Mouse (Mus musculus) CD4-positive helper T cell, adult 2 months (primary cell): Measurements from ENCODE around the gene Zer1.
"Not testable (repeated sequence)": the region's sequence is repeated elsewhere in the genome, so short reads cannot be mapped to it uniquely, and the experiment has no call there.

Experiments
- DNase-seq: peaks from one replicate; pipeline ENCODE4 v3.0.0-alpha.2; 2012; ENCODE audit warnings: low read depth, missing footprints, low spot score

The Zer1 gene

DNA sequence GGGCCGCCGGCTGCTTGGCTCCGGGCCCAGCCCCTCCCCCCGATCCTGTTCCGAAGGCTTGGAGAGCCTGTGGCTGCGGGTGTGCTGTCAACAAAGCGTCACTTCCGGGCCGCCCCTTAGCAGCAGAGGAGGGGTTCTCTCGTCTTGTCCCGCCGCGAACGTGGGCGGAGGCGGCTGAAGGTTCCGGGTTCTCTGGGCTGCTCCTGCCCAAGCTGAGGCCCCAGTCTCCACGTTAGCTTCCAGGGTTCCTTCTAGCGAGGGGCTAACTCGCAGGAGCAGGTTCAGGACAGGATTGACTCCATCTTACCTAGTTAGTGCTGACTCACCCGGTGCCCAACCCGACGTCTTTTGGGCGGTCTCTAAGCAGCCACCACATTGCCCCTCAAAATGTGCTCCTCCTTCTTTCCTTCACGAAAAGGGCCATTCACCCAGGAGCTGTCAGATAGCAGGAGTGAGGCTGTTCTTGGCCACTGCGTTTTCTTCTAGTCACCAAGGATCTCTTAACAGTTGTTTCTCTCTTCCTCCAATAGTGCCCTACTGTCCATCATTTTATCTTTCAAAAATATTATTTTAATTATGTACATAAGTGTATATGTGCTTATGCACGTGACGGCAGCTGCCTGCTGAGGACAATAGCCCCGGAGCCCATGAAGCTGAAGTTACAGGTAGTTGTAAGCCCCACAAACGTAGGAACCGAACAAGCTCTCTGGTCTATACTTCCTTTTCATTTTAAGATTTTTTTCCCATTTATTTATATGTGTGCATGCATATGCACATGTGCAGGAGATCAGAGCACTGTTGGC lies at the start of gene Zer1:
Zer1 (minus strand) TSS at position 114 of the 803 bp plus-strand sequence.
- DNase-seq: peak; percentile 94

DNA sequence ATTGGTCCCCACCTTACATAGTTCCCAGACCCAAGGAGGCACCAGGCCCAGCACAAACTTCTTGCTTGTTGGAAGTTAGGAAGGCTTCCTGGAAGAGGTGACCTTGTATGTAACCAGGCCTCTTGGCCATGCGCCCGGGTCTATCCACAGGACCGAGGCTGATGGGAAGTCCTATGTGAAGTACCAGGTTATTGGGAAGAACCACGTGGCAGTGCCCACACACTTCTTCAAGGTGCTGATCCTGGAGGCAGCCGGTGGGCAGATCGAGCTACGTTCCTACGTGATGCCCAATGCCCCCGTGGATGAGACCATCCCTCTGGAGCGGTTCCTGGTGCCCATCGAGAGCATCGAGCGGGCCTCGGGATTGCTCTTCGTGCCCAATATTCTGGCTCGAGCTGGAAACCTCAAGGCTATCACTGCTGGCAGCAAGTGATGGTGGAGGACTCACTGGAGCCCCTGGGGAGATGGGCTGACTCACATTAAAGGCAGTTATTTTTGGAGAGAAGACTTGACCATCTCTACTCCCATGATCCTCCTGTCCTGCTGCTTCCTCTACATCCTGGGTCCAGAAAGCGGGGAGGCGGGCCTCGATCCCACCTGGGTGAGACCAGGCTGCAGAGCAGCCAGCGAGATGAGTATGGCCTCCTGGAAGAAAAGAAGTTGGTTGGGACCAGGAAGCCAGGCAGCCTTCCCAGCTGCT lies 49.3 kb upstream of the Zer1 start:
- no peak for DNase-seq

DNA sequence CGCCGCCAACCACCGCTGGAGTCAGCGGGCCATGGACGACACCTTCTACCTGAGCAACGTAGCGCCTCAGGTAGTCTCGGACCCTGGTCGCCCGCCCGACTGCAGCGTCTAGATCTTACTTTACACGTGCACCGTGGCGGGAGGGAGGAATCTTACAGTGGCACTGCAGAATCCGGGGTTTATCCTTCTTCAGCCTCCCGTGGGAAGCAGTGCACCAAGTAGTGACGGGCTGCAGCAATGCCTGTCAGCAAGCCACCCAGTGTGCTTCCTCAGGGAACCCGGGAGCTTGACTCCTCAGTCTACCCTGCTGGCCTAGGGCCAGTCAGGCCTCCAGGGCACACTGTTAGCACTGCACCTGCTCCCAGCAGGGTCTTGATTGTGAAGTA lies 47.6 kb upstream of the Zer1 start:
- no peak for DNase-seq

- peak; percentile 87 for DNase-seq
These were observed 47.1 kb upstream of the Zer1 start, which contains the start of gene Endog for GRCm38 (mm10) chr2:30171371-30171996. TSS of gene Endog (plus strand) at chr2:30171493.

DNA sequence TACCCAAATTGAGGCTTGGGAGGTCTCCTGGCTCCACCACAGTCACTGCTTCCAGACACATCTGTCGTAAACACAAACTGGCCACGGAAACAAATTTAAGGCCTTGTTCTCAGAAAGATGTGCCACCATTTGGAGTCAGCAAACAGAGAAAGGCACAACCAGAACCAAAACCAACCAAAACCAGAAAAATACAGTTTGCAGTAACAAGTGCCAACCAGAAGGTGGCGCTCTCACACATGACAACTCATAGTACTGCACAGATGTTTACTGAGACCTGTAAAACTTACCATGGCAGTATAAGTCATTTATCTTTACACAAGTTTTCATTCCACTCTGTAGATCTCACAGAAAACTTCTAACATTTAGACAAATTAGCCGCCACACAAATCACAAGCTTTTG lies 42.3 kb upstream of the Zer1 start:
- DNase-seq: peak; percentile 29

DNA sequence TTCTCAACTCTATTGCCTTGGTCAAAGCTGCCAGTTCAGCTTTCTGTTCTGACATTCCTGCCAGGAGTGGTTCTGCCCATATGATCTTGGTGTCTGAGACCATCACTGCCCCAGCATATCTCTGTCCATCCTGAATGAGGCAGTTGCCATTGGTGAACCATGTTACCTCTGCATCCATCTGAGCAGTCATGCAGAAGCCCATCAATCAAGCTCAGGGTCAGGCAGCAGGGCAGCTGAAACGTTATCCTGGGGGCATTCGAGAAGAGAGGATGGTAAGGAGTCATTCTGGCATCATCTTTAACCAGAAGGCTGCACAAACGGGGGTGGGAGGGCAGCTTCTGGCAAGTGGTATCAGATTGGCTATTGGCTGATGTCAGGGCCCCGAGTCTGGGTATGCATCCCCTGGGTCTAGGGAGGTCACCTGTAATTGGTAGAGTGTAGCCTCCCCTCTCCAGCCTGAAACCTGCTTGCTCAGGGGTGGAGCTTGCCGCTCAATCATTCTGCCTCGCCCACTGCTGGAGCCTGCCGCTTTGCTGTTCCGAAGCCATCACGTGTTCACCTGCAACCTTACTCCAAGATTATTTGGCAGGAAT lies 40.1 kb upstream of the Zer1 start:
- no peak for DNase-seq

- DNase-seq: peak; percentile 67
These were observed 37.4 kb upstream of the Zer1 start for GRCm38 (mm10) chr2:30161809-30162208.

GRCm38 (mm10) chr2:30159871-30160270 lies 35.5 kb upstream of the Zer1 start:
- DNase-seq: not testable (repeated sequence)

GRCm38 (mm10) chr2:30152616-30153015 lies 28.2 kb upstream of the Zer1 start:
- no peak for DNase-seq

DNA sequence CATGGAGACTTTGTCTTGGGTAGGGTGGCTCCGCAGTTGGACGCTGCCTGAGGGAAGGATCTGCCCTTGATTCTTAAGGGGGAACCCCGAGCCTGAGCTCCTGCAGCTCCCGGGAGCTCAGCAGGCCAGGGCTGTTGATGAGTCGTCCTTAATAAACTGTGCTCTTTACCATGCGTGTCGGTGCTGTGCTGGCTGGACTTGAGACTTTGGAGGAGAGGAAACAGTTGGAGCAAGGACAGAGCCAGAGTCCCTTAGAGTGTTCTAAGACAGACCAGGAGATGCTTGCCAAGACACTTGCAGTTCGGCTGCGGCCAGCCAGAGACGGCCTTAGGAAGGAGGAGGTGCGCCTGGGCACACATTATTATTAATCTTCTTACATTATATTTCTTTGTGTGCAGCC lies 27.5 kb upstream of the Zer1 start:
- no peak for DNase-seq

- no peak for DNase-seq
These were observed 23.1 kb upstream of the Zer1 start for GRCm38 (mm10) chr2:30147466-30147865.

GRCm38 (mm10) chr2:30144436-30144835 lies 20.1 kb upstream of the Zer1 start:
- no peak for DNase-seq

GRCm38 (mm10) chr2:30140021-30140420 lies 15.6 kb upstream of the Zer1 start:
- DNase-seq: not testable (repeated sequence)

GRCm38 (mm10) chr2:30136458-30136857 lies 12.1 kb upstream of the Zer1 start:
- DNase-seq: no peak

- DNase-seq: no peak
These were observed 10.7 kb upstream of the Zer1 start for GRCm38 (mm10) chr2:30134928-30135620.

- no peak for DNase-seq
These were observed 10.0 kb upstream of the Zer1 start for GRCm38 (mm10) chr2:30134378-30134711.

GRCm38 (mm10) chr2:30133613-30134377 lies 9.4 kb upstream of the Zer1 start, which contains the start of gene Tbc1d13:
TSS of gene Tbc1d13 (plus strand) at chr2:30133746.
- DNase-seq: peak; percentile 99

DNA sequence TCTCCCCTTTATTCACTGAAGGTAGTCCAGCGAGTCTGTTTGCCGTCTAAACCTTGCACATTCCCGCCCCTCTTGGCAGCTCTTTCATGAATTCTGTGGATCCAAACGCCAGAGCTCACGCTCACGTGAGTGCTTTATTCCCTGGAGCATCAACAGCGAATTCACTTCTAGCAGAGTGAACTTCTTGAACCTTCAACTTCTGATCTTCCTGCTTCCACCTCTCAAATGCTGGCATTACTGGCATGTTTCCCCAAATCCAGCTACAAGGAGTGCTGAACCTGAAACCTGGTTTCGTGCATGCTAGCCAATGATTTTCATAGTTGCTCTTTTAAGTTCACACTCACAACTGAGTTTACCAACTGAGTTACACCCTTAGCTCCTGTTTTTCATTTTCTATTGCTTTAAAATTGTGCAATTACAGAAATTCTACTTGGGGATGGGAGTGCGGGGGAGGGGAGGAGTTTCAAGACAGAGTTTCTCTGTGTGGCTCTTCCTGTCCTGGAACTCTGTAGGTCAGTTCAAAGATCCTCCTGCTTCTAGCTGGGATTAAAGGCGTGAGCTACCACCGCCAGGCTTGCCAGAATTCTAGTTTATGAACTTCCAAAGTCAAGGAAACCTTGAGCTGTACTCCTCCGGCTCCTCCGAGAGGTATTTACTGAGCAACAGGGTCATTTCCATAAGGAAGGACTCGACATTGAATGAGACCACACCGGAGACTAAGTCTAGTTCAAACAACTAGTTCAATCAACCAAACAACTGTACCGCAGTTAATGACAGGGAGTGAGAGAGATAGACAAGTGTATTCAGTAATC lies 8.6 kb upstream of the Zer1 start:
- DNase-seq: no peak

DNA sequence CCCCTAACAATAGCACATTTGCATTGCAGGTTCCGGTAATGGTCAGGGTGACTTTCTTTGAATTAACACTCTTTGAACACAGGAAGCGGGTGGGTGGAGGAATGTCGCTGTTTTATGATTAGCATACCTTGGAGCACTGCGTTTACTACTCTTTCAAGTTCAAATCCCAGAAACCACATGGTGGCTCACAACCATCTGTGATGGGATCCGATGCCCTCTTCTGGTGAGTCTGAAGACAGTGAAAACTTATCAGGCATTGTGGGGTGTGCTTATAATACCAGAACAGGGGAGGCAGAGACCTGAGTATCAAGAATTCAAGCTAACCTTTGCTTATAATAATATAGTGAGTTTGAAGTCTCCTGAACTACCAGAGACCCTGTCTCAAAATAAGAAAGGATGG lies 6.9 kb upstream of the Zer1 start:
- DNase-seq: peak; percentile 35

DNA sequence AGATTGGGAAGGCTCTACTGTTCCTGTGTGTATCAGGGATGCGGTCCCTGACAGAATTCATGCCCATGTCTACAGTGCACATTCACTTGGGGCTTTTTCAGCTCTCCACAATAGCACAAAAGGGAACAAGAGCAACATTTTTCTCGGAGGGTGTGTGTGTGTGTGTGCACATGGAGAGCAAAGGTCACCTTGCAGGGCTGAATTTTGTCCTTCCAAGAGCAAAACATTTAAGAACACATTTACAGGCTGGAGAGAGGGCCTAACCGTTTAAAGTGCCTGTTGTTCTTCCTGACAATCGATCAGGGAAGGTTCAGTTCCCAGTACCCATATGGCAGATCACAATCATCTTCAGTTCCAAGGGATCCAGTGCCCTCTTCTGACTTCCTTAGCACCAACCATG lies 5.8 kb upstream of the Zer1 start:
- no peak for DNase-seq
